Mouse (Mus musculus): ENCODE measurements around the gene Ggta1.

- TF ChIP-seq POLR2A (IDR thresholded peaks at IDR 0.05; ENCODE audit: extremely low read depth, insufficient read depth, low read length) (no peak), CTCF (IDR thresholded peaks at IDR 0.05; ENCODE audit: low read depth, low read length) (no peak)
Measured at GRCm38 (mm10) chr2:35496279-35497013, 33.4 kb upstream of the Ggta1 start.
